Mouse (Mus musculus): ENCODE measurements at regions not wholly inside any gene's neighbourhood (a gene's known extent, or its start where the extent isn't known, plus 50 kb on each side); places are given as distances from the start of the nearest gene placed in this dataset.

GRCm38 (mm10) chr17:16492551-16492950 lies 571.4 kb upstream of the Zfp960 start:
- TF ChIP-seq POLR2A (IDR thresholded peaks at IDR 0.05; ENCODE audit: extremely low read depth, insufficient read depth, low read length) (no peak), CTCF (IDR thresholded peaks at IDR 0.05; ENCODE audit: low read depth, low read length) (no peak)
